Mouse (Mus musculus) MEL (cell line): ENCODE measurements around the gene Sap30l. TPM values are rescaled to one million over a fixed set of nuclear protein-coding genes. Genes with fewer than 3 reads are reported as not detected.

ENCODE experiments used
- DNase-seq: peaks from one replicate; pipeline ENCODE4 v3.0.0; 2011; ENCODE audit warnings: low read depth, low spot score
- H3K27ac ChIP-seq: 2 replicates; pipeline ENCODE4 v1.5.1; 2012; ENCODE audit warnings: low read depth, mild to moderate bottlenecking, control low read depth, low read length, moderate library complexity; ENCODE audit not compliant: control insufficient read depth
- H3K27me3 ChIP-seq, 2 experiments: fragments of 150-350 bp in 1 of 2; sonication (generic) in 1 of 2; 2 replicates each; pipeline ENCODE4 v1.6.1; 2012; ENCODE audit warnings: low read length in 2 of 2, mild to moderate bottlenecking in 2 of 2, improper control_type of control experiment in 1 of 2, moderate library complexity in 1 of 2; ENCODE audit not compliant: insufficient read depth in 2 of 2, control insufficient read depth in 1 of 2
- H3K36me3 ChIP-seq, 2 experiments: 2 replicates each; pipeline ENCODE4 v1.6.1; 2012 to 2014; ENCODE audit warnings: low read length in 2 of 2, improper control_type of control experiment in 1 of 2, inconsistent platforms in 1 of 2, mild to moderate bottlenecking in 1 of 2; ENCODE audit not compliant: insufficient read depth in 2 of 2, control insufficient read depth in 1 of 2
- H3K4me1 ChIP-seq, 2 experiments: fragments of 150-350 bp in 1 of 2; sonication (generic) in 1 of 2; 2 replicates each; pipeline ENCODE4 v1.6.1; 2012; ENCODE audit warnings: low read length in 2 of 2, improper control_type of control experiment in 1 of 2, mild to moderate bottlenecking in 1 of 2; ENCODE audit not compliant: insufficient read depth in 2 of 2, control insufficient read depth in 1 of 2
- H3K4me3 ChIP-seq, 2 experiments: fragments of 150-350 bp in 1 of 2; sonication (generic) in 1 of 2; 2 replicates each; pipeline ENCODE4 v1.5.1; 2012; ENCODE audit warnings: low read depth in 2 of 2, low read length in 2 of 2, mild to moderate bottlenecking in 2 of 2, moderate library complexity in 2 of 2, control low read depth in 1 of 2, improper control_type of control experiment in 1 of 2; ENCODE audit not compliant: control insufficient read depth in 1 of 2, insufficient read depth in 1 of 2
- H3K79me2 ChIP-seq: 2 replicates; pipeline ENCODE4 v1.6.1; 2012; ENCODE audit warnings: mild to moderate bottlenecking, low read length, moderate library complexity; ENCODE audit not compliant: control insufficient read depth, poor library complexity, insufficient read depth
- H3K9ac ChIP-seq: 2 replicates; pipeline ENCODE4 v1.6.1; 2012; ENCODE audit warnings: low read depth, mild to moderate bottlenecking, control low read depth, low read length, moderate library complexity; ENCODE audit not compliant: control insufficient read depth, poor library complexity, severe bottlenecking
- H3K9me3 ChIP-seq: fragments of 150-350 bp; sonication (generic); replicated peaks from 2 replicates; pipeline ENCODE4 v1.6.1; 2012; ENCODE audit warnings: mild to moderate bottlenecking, low read length, improper control_type of control experiment, moderate library complexity; ENCODE audit not compliant: insufficient read depth
- BHLHE40 ChIP-seq: IDR thresholded peaks from 2 replicates; pipeline ENCODE4 v1.6.1; 2012; ENCODE audit warnings: low read depth, mild to moderate bottlenecking, inconsistent platforms, low read length, improper control_type of control experiment, borderline replicate concordance
- CTCF ChIP-seq, 3 experiments: IDR thresholded peaks in 2 of 3; conservative IDR thresholded peaks in 1 of 3; 2 replicates each; pipeline ENCODE4 v1.5.1; 2011 to 2012; ENCODE audit warnings: low read length in 3 of 3, low read depth in 2 of 3, mild to moderate bottlenecking in 2 of 3, improper control_type of control experiment in 1 of 3, inconsistent platforms in 1 of 3, mixed read lengths in 1 of 3, moderate library complexity in 1 of 3; ENCODE audit not compliant: control insufficient read depth in 1 of 3, insufficient read depth in 1 of 3, poor library complexity in 1 of 3, severe bottlenecking in 1 of 3
- E2F4 ChIP-seq: IDR thresholded peaks from 2 replicates; pipeline ENCODE4 v1.6.1; 2011; ENCODE audit warnings: low read depth, low read length, improper control_type of control experiment, borderline replicate concordance
- EP300 ChIP-seq, 2 experiments: IDR thresholded peaks; 2 replicates each; pipeline ENCODE4 v1.6.1; 2011; ENCODE audit warnings: improper control_type of control experiment in 2 of 2, low read length in 2 of 2, low read depth in 1 of 2, mild to moderate bottlenecking in 1 of 2
- ETS1 ChIP-seq: IDR thresholded peaks from 2 replicates; pipeline ENCODE4 v1.6.1; 2012; ENCODE audit warnings: low read depth, mild to moderate bottlenecking, inconsistent platforms, low read length, improper control_type of control experiment, moderate library complexity
- GABPA ChIP-seq: IDR thresholded peaks from 2 replicates; pipeline ENCODE4 v1.6.1; 2012; ENCODE audit warnings: low read depth, mild to moderate bottlenecking, inconsistent platforms, low read length, improper control_type of control experiment, moderate library complexity
- HCFC1 ChIP-seq: IDR thresholded peaks from 2 replicates; pipeline ENCODE4 v1.6.1; 2012; ENCODE audit warnings: low read depth, mild to moderate bottlenecking, inconsistent platforms, low read length, improper control_type of control experiment, moderate library complexity
- MAX ChIP-seq: IDR thresholded peaks from 2 replicates; pipeline ENCODE4 v1.6.1; 2011; ENCODE audit warnings: low read length, improper control_type of control experiment
- MEF2A ChIP-seq: IDR thresholded peaks from 2 replicates; pipeline ENCODE4 v1.6.1; 2014; ENCODE audit warnings: low read depth, mild to moderate bottlenecking, inconsistent platforms, low read length, improper control_type of control experiment; ENCODE audit not compliant: poor library complexity, insufficient replicate concordance, severe bottlenecking; ENCODE audit errors: extremely low read depth
- MXI1 ChIP-seq: IDR thresholded peaks from 2 replicates; pipeline ENCODE4 v1.6.1; 2011; ENCODE audit warnings: mild to moderate bottlenecking, low read depth, low read length, improper control_type of control experiment
- MYC ChIP-seq: IDR thresholded peaks from 2 replicates; pipeline ENCODE4 v1.6.1; 2011; ENCODE audit warnings: low read depth, mild to moderate bottlenecking, low read length, improper control_type of control experiment, moderate library complexity
- NELFE ChIP-seq: IDR thresholded peaks from 2 replicates; pipeline ENCODE4 v1.6.1; 2011; ENCODE audit warnings: low read depth, low read length, improper control_type of control experiment
- NRF1 ChIP-seq: IDR thresholded peaks from 2 replicates; pipeline ENCODE4 v1.6.1; 2014; ENCODE audit warnings: low read depth, mild to moderate bottlenecking, inconsistent platforms, low read length, improper control_type of control experiment, moderate library complexity; ENCODE audit not compliant: poor library complexity, insufficient read depth, severe bottlenecking
- POLR2AphosphoS2 ChIP-seq: IDR thresholded peaks from 2 replicates; pipeline ENCODE4 v1.6.1; 2011; ENCODE audit warnings: low read length, improper control_type of control experiment
- POLR2AphosphoS5 ChIP-seq: IDR thresholded peaks from 2 replicates; pipeline ENCODE4 v1.6.1; 2012; ENCODE audit warnings: low read depth, borderline replicate concordance, mild to moderate bottlenecking, inconsistent platforms, low read length, moderate library complexity, mixed read lengths
- RAD21 ChIP-seq: IDR thresholded peaks from 2 replicates; pipeline ENCODE4 v1.6.1; 2011; ENCODE audit warnings: mild to moderate bottlenecking, low read depth, low read length, improper control_type of control experiment
- SMC3 ChIP-seq: IDR thresholded peaks from 2 replicates; pipeline ENCODE4 v1.6.1; 2011; ENCODE audit warnings: low read depth, low read length, improper control_type of control experiment
- TAL1 ChIP-seq: IDR thresholded peaks from 2 replicates; pipeline ENCODE4 v1.6.1; 2012; ENCODE audit warnings: mild to moderate bottlenecking, inconsistent platforms, low read length, moderate library complexity, mixed read lengths
- TCF12 ChIP-seq: IDR thresholded peaks from 2 replicates; pipeline ENCODE4 v1.6.1; 2014; ENCODE audit warnings: low read depth, mild to moderate bottlenecking, inconsistent platforms, low read length, improper control_type of control experiment, moderate library complexity
- ZC3H11A ChIP-seq: IDR thresholded peaks from 2 replicates; pipeline ENCODE4 v1.6.1; 2012; ENCODE audit warnings: low read depth, mild to moderate bottlenecking, inconsistent platforms, low read length, improper control_type of control experiment
- ZKSCAN1 ChIP-seq: IDR thresholded peaks from 2 replicates; pipeline ENCODE4 v1.6.1; 2012; ENCODE audit warnings: low read depth, mild to moderate bottlenecking, inconsistent platforms, low read length, improper control_type of control experiment, moderate library complexity
- ZMIZ1 ChIP-seq: IDR thresholded peaks from 2 replicates; pipeline ENCODE4 v1.6.1; 2012; ENCODE audit warnings: low read depth, mild to moderate bottlenecking, inconsistent platforms, low read length, improper control_type of control experiment, moderate library complexity
- ZNF384 ChIP-seq: IDR thresholded peaks from 2 replicates; pipeline ENCODE4 v1.6.1; 2012; ENCODE audit warnings: low read depth, mild to moderate bottlenecking, inconsistent platforms, low read length, improper control_type of control experiment
- polyA plus RNA-seq, 2 experiments: library from polyadenylated mRNA; stranded (reverse) in 1 of 2; unstranded in 1 of 2; fragments of >175 nt in 1 of 2; fragments of >200 nt in 1 of 2; gene quantifications; 2 replicates each; pipeline versions ENCODE4 v1.2.1 to v1.2.4; 2012; ENCODE audit warnings: low replicate concordance in 2 of 2, low read depth in 1 of 2; ENCODE audit not compliant: insufficient read length in 2 of 2, insufficient read depth in 1 of 2, missing spikeins in 1 of 2
- total RNA-seq: library from RNA; depleted of rRNA; stranded (reverse); fragments of 300-350 nt; gene quantifications from 2 replicates; pipeline ENCODE4 v1.2.3, GENCODE M21; 2012

Sap30l gene
- total and polyA plus RNA-seq, 3 experiments: 40.2 to 52.5 TPM; not detected in 1

- Histone ChIP-seq H3K36me3 (no peaks in the 10 kb centered on the region), H3K9me3 (no peaks in the 10 kb centered on the region), H3K27me3 (peaks cover 13 to 32% of the 10 kb centered on the region in 2 experiments), H3K27ac (no peak overlapping the region), H3K9ac (no peak overlapping the region), H3K4me1 (no peaks in the 10 kb centered on the region), H3K4me3 (no peak overlapping the region), H3K79me2 (no peaks in the 10 kb centered on the region)
- DNase-seq: no peak
- TF ChIP-seq MEF2A: no peak
- TF ChIP-seq POLR2AphosphoS5: no peak
- no peak for TF ChIP-seq BHLHE40
- no peak for TF ChIP-seq GABPA
- no peak for TF ChIP-seq POLR2AphosphoS2
- TF ChIP-seq HCFC1: no peak
- no peak for TF ChIP-seq NRF1
- no peak for TF ChIP-seq TAL1
Observed at GRCm38 (mm10) chr11:57836872-57837680, 35.6 kb downstream of the Sap30l start.

- Histone ChIP-seq H3K4me1 (no peaks in the 10 kb centered on the region), H3K27ac (no peak overlapping the region), H3K27me3 (peaks cover 15 to 37% of the 10 kb centered on the region in 2 experiments), H3K9me3 (no peaks in the 10 kb centered on the region), H3K9ac (no peak overlapping the region), H3K36me3 (no peaks in the 10 kb centered on the region), H3K4me3 (no peak overlapping the region), H3K79me2 (no peaks in the 10 kb centered on the region)
- DNase-seq: no peak
- TF ChIP-seq TCF12: no peak
Observed at GRCm38 (mm10) chr11:57837861-57838680, 36.6 kb downstream of the Sap30l start.

GRCm38 (mm10) chr11:57840986-57841385, 39.5 kb downstream of the Sap30l start:
- no peak for TF ChIP-seq RAD21
- no peak for TF ChIP-seq MXI1
- no peak for TF ChIP-seq E2F4
- TF ChIP-seq EP300 (IDR thresholded peaks at IDR 0.05; ENCODE audit: low read depth in 1 of 2, low read length in 2 of 2): no peak
- no peak for TF ChIP-seq ZMIZ1
- TF ChIP-seq ZC3H11A: no peak
- no peak for TF ChIP-seq NELFE
- TF ChIP-seq SMC3: no peak
- TF ChIP-seq ZNF384: no peak
- no peak for TF ChIP-seq MAX
- no peak for TF ChIP-seq POLR2AphosphoS5
- TF ChIP-seq MYC: no peak
- TF ChIP-seq ETS1: no peak
- no peak for TF ChIP-seq CTCF (IDR thresholded peaks at IDR 0.05 in 2 of 3, conservative IDR thresholded peaks at IDR 0.05 in 1 of 3; ENCODE audit: control insufficient read depth in 1 of 3, insufficient read depth in 1 of 3, low read depth in 2 of 3, low read length in 3 of 3, poor library complexity in 1 of 3, severe bottlenecking in 1 of 3)
- TF ChIP-seq TCF12: no peak
- no peak for TF ChIP-seq ZKSCAN1
- Histone ChIP-seq H3K27me3 (peaks cover 15 to 36% of the 10 kb centered on the region in 2 experiments), H3K9me3 (no peaks in the 10 kb centered on the region), H3K9ac (no peak overlapping the region), H3K27ac (no peak overlapping the region), H3K4me3 (no peak overlapping the region), H3K4me1 (no peaks in the 10 kb centered on the region), H3K79me2 (no peaks in the 10 kb centered on the region), H3K36me3 (no peaks in the 10 kb centered on the region)
- DNase-seq: no peak
